Mouse (Mus musculus) kidney, adult 2 months (tissue): ENCODE data around the gene Hist1h4k. TPM values are rescaled to one million over a fixed set of nuclear protein-coding genes. Genes with fewer than 3 reads are reported as not detected.
"Not testable (repeated sequence)": the region's sequence is repeated elsewhere in the genome, so short reads cannot be mapped to it uniquely, and the experiment has no call there.

ENCODE experiments used
- DNase-seq: peaks from one replicate; pipeline ENCODE4 v3.0.0; 2021
- H3K27ac ChIP-seq: fragments of 200-500 bp; 2 replicates; pipeline ENCODE4 v1.5.1; 2012; ENCODE audit warnings: low read depth, low read length, control low read depth, inconsistent platforms; ENCODE audit not compliant: insufficient read depth
- H3K27me3 ChIP-seq: fragments of 200-500 bp; replicated peaks from 2 replicates; pipeline ENCODE4 v1.6.1; 2012; ENCODE audit warnings: mild to moderate bottlenecking, moderate library complexity, low read length, inconsistent platforms; ENCODE audit not compliant: control insufficient read depth, insufficient read depth
- H3K36me3 ChIP-seq: fragments of 200-500 bp; 2 replicates; pipeline ENCODE4 v1.6.1; 2012; ENCODE audit warnings: mild to moderate bottlenecking, moderate library complexity, low read length, inconsistent platforms; ENCODE audit not compliant: control insufficient read depth, insufficient read depth
- H3K4me1 ChIP-seq: fragments of 200-500 bp; 2 replicates; pipeline ENCODE4 v1.6.1; 2011; ENCODE audit warnings: low read length; ENCODE audit not compliant: control insufficient read depth, insufficient read depth
- H3K4me3 ChIP-seq: fragments of 200-500 bp; 2 replicates; pipeline ENCODE4 v1.5.1; 2011; ENCODE audit warnings: mild to moderate bottlenecking, low read depth, low read length, control low read depth; ENCODE audit not compliant: insufficient read depth
- CTCF ChIP-seq: fragments of 200-500 bp; conservative IDR thresholded peaks from 2 replicates; pipeline ENCODE4 v1.5.1; 2011; ENCODE audit warnings: low read depth, mild to moderate bottlenecking, control low read depth, low read length, moderate library complexity, mixed read lengths; ENCODE audit not compliant: insufficient read depth, insufficient read length
- POLR2A ChIP-seq: fragments of 200-500 bp; IDR thresholded peaks from one replicate; pipeline ENCODE4 v1.6.1; 2011; ENCODE audit warnings: low read depth, low read length, control low read depth
- WGBS: fragments of 180-500 bp; shearing (Covaris S2); methylation state at CpG from one replicate; pipeline ENCODE4 v1.1.7; 2018; 5-methylcytosine and 5-hydroxymethylcytosine counted together
- polyA plus RNA-seq: library from polyadenylated mRNA; depleted of rRNA; stranded (reverse); fragments of >200 nt; gene quantifications from 2 replicates; pipeline ENCODE4 v1.2.3, GENCODE M21; 2012

Gene Hist1h4k
- polyA plus RNA-seq, 1 experiment = 6.8 TPM

- Histone ChIP-seq H3K36me3 (no peaks in the 10 kb centered on the region), H3K27me3 (no peaks in the 10 kb centered on the region; the same call in none of the 2 replicates), H3K4me1 (no peaks in the 10 kb centered on the region; the same call in 1 of the 2 replicates), H3K27ac (no peak overlapping the region), H3K4me3 (no peak overlapping the region)
- no peak for DNase-seq
- TF ChIP-seq POLR2A (no peak), CTCF (no peak)
- WGBS = 55% methylated on average over 6 of the region's 6 CpGs
Observed at GRCm38 (mm10) chr13:21781021-21781555, 30.8 kb upstream of the Hist1h4k start.

GRCm38 (mm10) chr13:21779767-21780731 is 29.7 kb upstream of the Hist1h4k start, which contains the start of gene Hist1h1b:
Gene Hist1h1b (minus strand): TSS chr13:21780625.
- WGBS = 1% methylated on average over 44 of the region's 44 CpGs
- TF ChIP-seq CTCF = no peak
- TF ChIP-seq POLR2A = no peak

GRCm38 (mm10) chr13:21778814-21779766 is 28.8 kb upstream of the Hist1h4k start:
- no peaks in the 10 kb centered on the region; the same call in 1 of the 2 replicates for H3K4me1 ChIP-seq
- no peaks in the 10 kb centered on the region for H3K36me3 ChIP-seq
- peak; percentile 79 for DNase-seq
- WGBS = 2% methylated on average over 33 of the region's 33 CpGs
- H3K4me3 ChIP-seq = peak overlapping the region; percentile 58
- no peak overlapping the region; the same call in 1 of the 2 replicates for H3K27ac ChIP-seq
- no peaks in the 10 kb centered on the region; the same call in none of the 2 replicates for H3K27me3 ChIP-seq
- TF ChIP-seq POLR2A = no peak

More at GRCm38 (mm10) chr13:21779767-21780731, 29.7 kb upstream of the Hist1h4k start, which contains the start of gene Hist1h1b:
- Histone ChIP-seq H3K4me3 (peak within 1 kb of the TSS; percentile 58), H3K4me1 (no peaks in the 10 kb centered on the region; the same call in 1 of the 2 replicates), H3K36me3 (no peaks in the 10 kb centered on the region), H3K27ac (no peak within 1 kb of the TSS), H3K27me3 (no peaks in the 10 kb centered on the region; the same call in none of the 2 replicates)
- DNase-seq = peak; percentile 32

- Histone ChIP-seq H3K36me3 (no peaks in the 10 kb centered on the region), H3K27ac (no peak overlapping the region), H3K4me1 (no peaks in the 10 kb centered on the region), H3K27me3 (0 out of 2 replicates have a peak, but pooled peaks cover 1% of the 10 kb centered on the region), H3K4me3 (no peak overlapping the region)
- TF ChIP-seq POLR2A (no peak), CTCF (no peak)
- 80% methylated on average over 1 of the region's 1 CpGs for whole genome bisulfite sequencing
- DNase-seq = no peak
Observed at GRCm38 (mm10) chr13:21755707-21756106, 5.4 kb upstream of the Hist1h4k start.

GRCm38 (mm10) chr13:21754294-21755001 is 4.1 kb upstream of the Hist1h4k start:
- DNase-seq = peak; percentile 16
- WGBS = 2% methylated on average over 26 of the region's 26 CpGs

GRCm38 (mm10) chr13:21753524-21754285 is 3.4 kb upstream of the Hist1h4k start, which contains the start of the genes Hist1h2ak and Hist1h2bn:
Gene Hist1h2ak (minus strand): TSS chr13:21753827.
Gene Hist1h2bn (plus strand): TSS chr13:21754123.
- H3K4me1 ChIP-seq, H3K36me3 ChIP-seq, H3K27me3 ChIP-seq: not testable (repeated sequence)
- peak within 1 kb of the TSS; percentile 90 for H3K27ac ChIP-seq
- WGBS = 3% methylated on average over 48 of the region's 50 CpGs
- DNase-seq = peak; percentile 86
- peak within 1 kb of the TSS; percentile 90 for H3K4me3 ChIP-seq

More at GRCm38 (mm10) chr13:21754294-21755001, 4.1 kb upstream of the Hist1h4k start:
- H3K27me3 ChIP-seq, H3K36me3 ChIP-seq, H3K4me1 ChIP-seq, H3K4me3 ChIP-seq, H3K27ac ChIP-seq: not testable (repeated sequence)
